Mouse (Mus musculus): ENCODE measurements around the gene Gm3667. TPM values are rescaled to one million over a fixed set of nuclear protein-coding genes. Genes with fewer than 3 reads are reported as not detected.

Gene Gm3667
- not detected for polyA plus RNA-seq (2017; shearing (Covaris generic))

GRCm38 (mm10) chr14:6889521-6890012 is at the start of gene Gm3667:
TSS of gene Gm3667 (minus strand) at chr14:6889962.

GRCm38 (mm10) chr14:6840211-6840610 is 49.6 kb downstream of the Gm3667 start, which contains the start of gene Gm3642:
TSS of gene Gm3642 (minus strand) at chr14:6840311.

Other genes starting within 250 kb of the Gm3667 start
- gene Gm10251, start 205.8 kb downstream of the Gm3667 start, polyA plus RNA-seq (2017; shearing (Covaris generic)), result 0.29 TPM
- gene Gm8050, start 169.7 kb downstream of the Gm3667 start, polyA plus RNA-seq (2017; shearing (Covaris generic)), result not detected
- gene Gm3636, start 147.6 kb downstream of the Gm3667 start, polyA plus RNA-seq (2017; shearing (Covaris generic)), result 3.1 TPM
- gene Gm8362, start 115.6 kb downstream of the Gm3667 start, polyA plus RNA-seq (2017; shearing (Covaris generic)), result 0.39 TPM
- gene Gm3642, start 49.7 kb downstream of the Gm3667 start, polyA plus RNA-seq (2017; shearing (Covaris generic)), result not detected
- not detected for gene Gm6356, start 83.9 kb upstream of the Gm3667 start, polyA plus RNA-seq (2017; shearing (Covaris generic))
- gene Gm10406, start 137.5 kb upstream of the Gm3667 start, polyA plus RNA-seq (2017; shearing (Covaris generic)), result not detected
- not detected for gene Gm3685, start 155.0 kb upstream of the Gm3667 start, polyA plus RNA-seq (2017; shearing (Covaris generic))
- not detected for gene Gm3696, start 210.7 kb upstream of the Gm3667 start, polyA plus RNA-seq (2017; shearing (Covaris generic))
- gene Gm6676, start 235.4 kb upstream of the Gm3667 start, polyA plus RNA-seq (2017; shearing (Covaris generic)), result not detected

Data from effector memory CD4-positive, alpha-beta T cell, adult 7 months (primary cell).